Mouse (Mus musculus) cerebral cortex, adult 2 months (tissue): ENCODE results near the gene Rraga.

ENCODE experiments used
- WGBS: fragments of 180-500 bp; shearing (Covaris S2); methylation state at CpG from one replicate; pipeline ENCODE4 v1.1.7; 2018; 5-methylcytosine and 5-hydroxymethylcytosine counted together

The Rraga gene

GRCm38 (mm10) chr4:86591304-86591703, 15.8 kb downstream of the Rraga start:
- WGBS = 87% methylated on average over 2 of the region's 2 CpGs

- WGBS = under 1% methylated on average over 59 of the region's 59 CpGs
Observed at GRCm38 (mm10) chr4:86611524-86612288, 36.2 kb downstream of the Rraga start, which contains the start of gene Haus6. TSS of gene Haus6 (minus strand) at chr4:86612055.

GRCm38 (mm10) chr4:86612289-86612620, 36.8 kb downstream of the Rraga start:
- WGBS = 28% methylated on average over 8 of the region's 8 CpGs

- 38% methylated on average over 2 of the region's 2 CpGs for WGBS
Observed at GRCm38 (mm10) chr4:86620506-86620905, 45.0 kb downstream of the Rraga start.

GRCm38 (mm10) chr4:86622116-86622515, 46.6 kb downstream of the Rraga start:
- 57% methylated on average over 3 of the region's 3 CpGs for WGBS

GRCm38 (mm10) chr4:86622532-86622931, 47.1 kb downstream of the Rraga start:
- WGBS = 100% methylated on average over 1 of the region's 1 CpGs

GRCm38 (mm10) chr4:86625463-86625862, 50.0 kb downstream of the Rraga start:
- 83% methylated on average over 5 of the region's 5 CpGs for WGBS

GRCm38 (mm10) chr4:86626496-86626895, 51.0 kb downstream of the Rraga start:
- WGBS = 94% methylated on average over 7 of the region's 7 CpGs
